ENCODE assay signal across 24 mouse cellular contexts in genomic region chr9:8703956-8704355, GRCm38 (mm10).
DNase-seq lines count a peak whose midpoint lies in the region; ATAC-seq and TF ChIP-seq lines count a peak whose summit lies in the region.
"Had no signal": no experiment of that assay in that cellular context is flagged by ENCODE, and none has a peak within 500 bp of the region (broad histone marks: within the 10 kb centered on the region; RNA-seq: fewer than 3 reads in every experiment).

No protein-coding gene starts in this region.

- H3K9ac ChIP-seq in kidney, postnatal 0 days (ENCODE audit: low read depth, low read length) = no peak overlapping the region
- no peak overlapping the region for H3K9ac ChIP-seq in stomach, embryonic 14.5 days (replicated peaks; ENCODE audit: low read depth, low read length)
- no peak overlapping the region for H3K9ac ChIP-seq in stomach, postnatal 0 days (ENCODE audit: low read length)
- H3K9ac ChIP-seq in intestine, embryonic 16.5 days (ENCODE audit: low read depth, low read length) = no peak overlapping the region
- no peak overlapping the region for H3K9ac ChIP-seq in stomach, embryonic 15.5 days
- H3K9ac ChIP-seq: embryonic facial prominence, embryonic 13.5 days; embryonic facial prominence, embryonic 15.5 days; forebrain, embryonic 12.5 days had no signal

- peak; percentile 7 for DNase-seq in kidney, postnatal 0 days (ENCODE audit: low spot score)
- DNase-seq in kidney, adult 18-20 months = no peak
- DNase-seq in stomach, postnatal 0 days (ENCODE audit: low spot score) = no peak
- DNase-seq in thymus, postnatal 36 days = no peak
- DNase-seq: adrenal gland, adult 2 months; adrenal gland, postnatal 10 days; adrenal gland, postnatal 25 days; cerebellum, adult 11 months; cerebellum, adult 18-20 months; cerebellum, adult 8-10 months; cerebellum, adult 9-11 months; cerebellum, postnatal 14 days; cerebellum, postnatal 36 days; embryo, embryonic 11 days had no signal

- no peaks in the 10 kb centered on the region for H3K9me3 ChIP-seq in kidney, postnatal 0 days (replicated peaks; ENCODE audit: low read length)
- H3K9me3 ChIP-seq in stomach, embryonic 14.5 days (ENCODE audit: control insufficient read depth, low read depth, low read length) = no peaks in the 10 kb centered on the region
- H3K9me3 ChIP-seq in stomach, postnatal 0 days (ENCODE audit: control insufficient read depth, low read length) = no peaks in the 10 kb centered on the region
- H3K9me3 ChIP-seq in intestine, embryonic 16.5 days (ENCODE audit: control insufficient read depth, low read length) = no peaks in the 10 kb centered on the region
- H3K9me3 ChIP-seq in stomach, embryonic 15.5 days = no peaks in the 10 kb centered on the region
- H3K9me3 ChIP-seq: embryonic facial prominence, embryonic 13.5 days; embryonic facial prominence, embryonic 15.5 days; forebrain, embryonic 10.5 days; forebrain, embryonic 12.5 days had no signal

- H3K27ac ChIP-seq in kidney, postnatal 0 days = no peak overlapping the region
- H3K27ac ChIP-seq in stomach, embryonic 14.5 days (ENCODE audit: low read length) = no peak overlapping the region
- H3K27ac ChIP-seq in stomach, postnatal 0 days (replicated peaks) = no peak overlapping the region
- H3K27ac ChIP-seq in intestine, embryonic 16.5 days (ENCODE audit: low read length) = no peak overlapping the region
- H3K27ac ChIP-seq in stomach, embryonic 15.5 days = no peak overlapping the region
- H3K27ac ChIP-seq: embryonic facial prominence, embryonic 13.5 days; embryonic facial prominence, embryonic 15.5 days; forebrain, embryonic 10.5 days; forebrain, embryonic 12.5 days had no signal

- H3K4me1 ChIP-seq in kidney, postnatal 0 days (replicated peaks; ENCODE audit: insufficient read depth, low read length) = no peaks in the 10 kb centered on the region
- no peaks in the 10 kb centered on the region for H3K4me1 ChIP-seq in stomach, embryonic 14.5 days (ENCODE audit: control insufficient read depth, insufficient read depth, low read length)
- no peaks in the 10 kb centered on the region for H3K4me1 ChIP-seq in stomach, postnatal 0 days (replicated peaks; ENCODE audit: control insufficient read depth, insufficient read depth)
- 0 out of 2 replicates have a peak, but pooled peaks cover 3% of the 10 kb centered on the region for H3K4me1 ChIP-seq in intestine, embryonic 16.5 days (ENCODE audit: control insufficient read depth, insufficient read depth, low read length)
- no peaks in the 10 kb centered on the region for H3K4me1 ChIP-seq in stomach, embryonic 15.5 days
- H3K4me1 ChIP-seq: embryonic facial prominence, embryonic 15.5 days; forebrain, embryonic 10.5 days; forebrain, embryonic 12.5 days had no signal

- 33% methylated on average over 5 of the region's 5 CpGs for WGBS in kidney, postnatal 0 days
- 51% methylated on average over 5 of the region's 5 CpGs for WGBS in stomach, embryonic 14.5 days
- WGBS in stomach, postnatal 0 days = 45% methylated on average over 5 of the region's 5 CpGs
- WGBS in intestine, embryonic 16.5 days = 38% methylated on average over 5 of the region's 5 CpGs
- WGBS in stomach, embryonic 15.5 days = 41% methylated on average over 5 of the region's 5 CpGs

- no peak overlapping the region for H3K4me2 ChIP-seq in kidney, postnatal 0 days (ENCODE audit: low read length)
- H3K4me2 ChIP-seq in stomach, embryonic 14.5 days (replicated peaks; ENCODE audit: low read depth, low read length) = no peak overlapping the region
- no peak overlapping the region for H3K4me2 ChIP-seq in stomach, postnatal 0 days (replicated peaks; ENCODE audit: low read depth)
- H3K4me2 ChIP-seq in intestine, embryonic 16.5 days (ENCODE audit: low read depth, low read length) = no peak overlapping the region
- no peak overlapping the region for H3K4me2 ChIP-seq in stomach, embryonic 15.5 days
- H3K4me2 ChIP-seq: embryonic facial prominence, embryonic 13.5 days; embryonic facial prominence, embryonic 15.5 days; forebrain, embryonic 12.5 days had no signal

- no peaks in the 10 kb centered on the region for H3K36me3 ChIP-seq in kidney, postnatal 0 days (ENCODE audit: insufficient read depth, low read length)
- no peaks in the 10 kb centered on the region for H3K36me3 ChIP-seq in stomach, embryonic 14.5 days (ENCODE audit: control insufficient read depth, insufficient read depth, low read length)
- no peaks in the 10 kb centered on the region for H3K36me3 ChIP-seq in stomach, postnatal 0 days (ENCODE audit: control insufficient read depth, insufficient read depth, low read length)
- H3K36me3 ChIP-seq in intestine, embryonic 16.5 days (ENCODE audit: control insufficient read depth, insufficient read depth, low read length) = no peaks in the 10 kb centered on the region
- no peaks in the 10 kb centered on the region for H3K36me3 ChIP-seq in stomach, embryonic 15.5 days
- H3K36me3 ChIP-seq: embryonic facial prominence, embryonic 13.5 days; embryonic facial prominence, embryonic 15.5 days; forebrain, embryonic 10.5 days; forebrain, embryonic 12.5 days had no signal

- no peak for TF ChIP-seq CTCF in kidney, postnatal 0 days (IDR thresholded peaks at IDR 0.05; ENCODE audit: low read depth)
- TF ChIP-seq CTCF in stomach, postnatal 0 days (IDR thresholded peaks at IDR 0.05; ENCODE audit: low read depth) = no peak

- no peak for ATAC-seq in kidney, postnatal 0 days (replicated peaks; ENCODE audit: low FRiP score, low read depth)
- 0 out of 2 replicates have a peak, but pooled peaks have one; percentile 37 for ATAC-seq in stomach, embryonic 14.5 days (ENCODE audit: insufficient number of reproducible peaks, insufficient read depth, low FRiP score, low read depth)
- ATAC-seq in stomach, postnatal 0 days (ENCODE audit: low FRiP score, low TSS enrichment) = no peak
- peak; percentile 96 for ATAC-seq in intestine, embryonic 16.5 days
- peak; percentile 10; the same call in 1 of the 2 replicates for ATAC-seq in stomach, embryonic 15.5 days (ENCODE audit: insufficient read depth, low FRiP score, low read depth)
- no peak for ATAC-seq in monocyte, adult 5-6 weeks (replicated peaks; ENCODE audit: insufficient number of reproducible peaks, low FRiP score, low TSS enrichment, poor library complexity, severe bottlenecking)
- ATAC-seq: forebrain, embryonic 14.5 days had no signal

- no peaks in the 10 kb centered on the region for H3K27me3 ChIP-seq in kidney, postnatal 0 days (ENCODE audit: insufficient read depth, low read length)
- no peaks in the 10 kb centered on the region for H3K27me3 ChIP-seq in stomach, embryonic 14.5 days (ENCODE audit: control insufficient read depth, insufficient read depth, low read length)
- H3K27me3 ChIP-seq in stomach, postnatal 0 days (ENCODE audit: control insufficient read depth, insufficient read depth, low read length) = no peaks in the 10 kb centered on the region
- H3K27me3 ChIP-seq in intestine, embryonic 16.5 days (replicated peaks; ENCODE audit: control insufficient read depth, insufficient read depth, low read length) = no peaks in the 10 kb centered on the region
- H3K27me3 ChIP-seq in stomach, embryonic 15.5 days (replicated peaks) = no peaks in the 10 kb centered on the region
- H3K27me3 ChIP-seq: embryonic facial prominence, embryonic 13.5 days; embryonic facial prominence, embryonic 15.5 days; forebrain, embryonic 12.5 days had no signal

- TF ChIP-seq EP300 in stomach, postnatal 0 days (optimal IDR thresholded peaks at IDR 0.05) = no peak

- H3K4me3 ChIP-seq in kidney, postnatal 0 days (replicated peaks; ENCODE audit: low read depth, low read length) = no peak overlapping the region
- H3K4me3 ChIP-seq in stomach, embryonic 14.5 days (ENCODE audit: low read depth, low read length) = no peak overlapping the region
- no peak overlapping the region for H3K4me3 ChIP-seq in stomach, postnatal 0 days (ENCODE audit: low read depth, low read length)
- no peak overlapping the region for H3K4me3 ChIP-seq in intestine, embryonic 16.5 days (ENCODE audit: low read length)
- H3K4me3 ChIP-seq in stomach, embryonic 15.5 days (replicated peaks) = no peak overlapping the region
- H3K4me3 ChIP-seq: embryonic facial prominence, embryonic 13.5 days; embryonic facial prominence, embryonic 15.5 days; erythroblast, embryonic 14.5 days; forebrain, embryonic 10.5 days; forebrain, embryonic 12.5 days had no signal

Comparison
In these comparisons a context has a peak if more than half of its experiments do, and no peak if none do; other contexts are left out.
1. ATAC-seq: peak in stomach, embryonic 14.5 days (single experiment), intestine, embryonic 16.5 days (single experiment) and stomach, embryonic 15.5 days (single experiment); none in kidney, postnatal 0 days (single experiment), stomach, postnatal 0 days (single experiment) and monocyte, adult 5-6 weeks (single experiment).